Mouse (Mus musculus) small intestine, adult 2 months (tissue): Measurements from ENCODE around the gene Tlr5.

ENCODE experiments used
- CTCF ChIP-seq: fragments of 200-500 bp; IDR thresholded peaks from 2 replicates; pipeline ENCODE4 v1.5.1; 2012; ENCODE audit warnings: low read depth, mild to moderate bottlenecking, control low read depth, inconsistent platforms, low read length, moderate library complexity, mixed read lengths; ENCODE audit not compliant: insufficient replicate concordance, insufficient read length; ENCODE audit errors: extremely low read depth
- POLR2A ChIP-seq: fragments of 200-500 bp; IDR thresholded peaks from 2 replicates; pipeline ENCODE4 v1.6.1; 2012; ENCODE audit warnings: low read depth, mild to moderate bottlenecking, control low read depth, inconsistent platforms, low read length, moderate library complexity

DNA sequence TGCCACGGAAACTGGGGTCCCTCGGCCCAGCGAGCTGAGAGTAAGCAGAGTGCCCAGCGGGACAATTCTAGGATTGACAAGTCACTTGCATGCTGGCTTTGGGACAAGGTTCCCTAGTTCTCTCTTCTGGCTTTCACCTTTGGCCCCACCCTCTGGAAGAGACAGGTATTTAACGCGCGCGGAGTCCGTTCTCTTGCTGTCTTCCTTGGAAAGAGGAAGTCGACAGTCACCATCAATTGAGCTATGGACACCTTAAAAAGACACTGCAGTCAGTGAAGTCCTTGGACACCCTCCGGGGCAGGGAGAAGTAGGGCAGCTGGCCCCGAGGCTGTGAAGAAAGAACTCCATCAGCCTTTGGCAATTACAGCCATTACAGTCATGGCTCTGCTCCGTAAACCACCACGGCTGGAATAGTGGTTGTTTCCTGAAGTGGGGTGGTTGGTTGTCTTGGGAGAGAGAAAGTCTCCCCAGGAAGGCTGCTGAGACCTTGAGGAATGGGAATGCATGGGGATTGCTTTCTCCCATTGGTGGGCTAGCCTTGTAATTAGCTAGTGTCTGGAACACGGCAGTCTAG, 546 bp downstream of the Tlr5 start:
- no peak for TF ChIP-seq CTCF
- TF ChIP-seq POLR2A = no peak
